In the genomic region with DNA sequence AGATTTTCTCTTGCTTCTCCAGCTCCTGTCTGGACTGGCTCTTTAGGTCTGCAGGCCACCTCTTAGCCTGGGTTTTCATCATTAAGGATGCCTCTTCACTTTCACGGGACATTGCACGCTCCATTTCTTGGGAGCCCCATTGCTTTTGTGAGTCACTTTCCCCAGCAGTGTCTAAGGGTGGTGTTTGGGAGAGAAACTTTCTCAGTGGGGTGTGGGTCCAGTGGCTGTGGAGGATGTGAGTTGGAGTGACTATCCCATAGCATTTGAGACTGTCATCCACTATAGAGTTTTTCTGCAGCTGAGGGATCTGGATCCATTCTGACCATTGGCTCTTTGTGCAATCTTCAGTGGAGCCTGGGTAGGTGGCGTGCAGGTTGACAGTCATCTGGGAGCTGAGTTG, we compare ENCODE assay signal across 22 mouse cellular contexts.
"Had no signal": no experiment of that assay in that cellular context is flagged by ENCODE, and none has a peak within 500 bp of the region (broad histone marks: within the 10 kb centered on the region; RNA-seq: fewer than 3 reads in every experiment).

No protein-coding gene starts in this region.

- H3K27me3 ChIP-seq: heart, embryonic 15.5 days; hindbrain, embryonic 13.5 days; hindbrain, embryonic 15.5 days; liver, embryonic 13.5 days; liver, embryonic 15.5 days had no signal

- ATAC-seq: hindbrain, postnatal 0 days; intestine, postnatal 0 days had no signal

- H3K36me3 ChIP-seq: heart, embryonic 13.5 days; heart, embryonic 15.5 days; hindbrain, embryonic 13.5 days; hindbrain, embryonic 15.5 days; limb, embryonic 10.5 days; limb, embryonic 12.5 days; liver, embryonic 13.5 days; liver, embryonic 15.5 days had no signal

- H3K9me3 ChIP-seq: heart, embryonic 13.5 days; heart, embryonic 15.5 days; hindbrain, embryonic 13.5 days; hindbrain, embryonic 15.5 days; limb, embryonic 10.5 days; limb, embryonic 12.5 days; liver, embryonic 13.5 days; liver, embryonic 15.5 days had no signal

- H3K9ac ChIP-seq: heart, embryonic 13.5 days; heart, embryonic 15.5 days; hindbrain, embryonic 13.5 days; hindbrain, embryonic 15.5 days; limb, embryonic 12.5 days; liver, embryonic 13.5 days; liver, embryonic 15.5 days had no signal

- H3K4me3 ChIP-seq: heart, embryonic 13.5 days; heart, embryonic 15.5 days; hindbrain, embryonic 13.5 days; hindbrain, embryonic 15.5 days; layer of hippocampus, adult 2 months; limb, embryonic 10.5 days; limb, embryonic 12.5 days; liver, embryonic 13.5 days; liver, embryonic 15.5 days had no signal

- H3K27ac ChIP-seq: heart, embryonic 13.5 days; heart, embryonic 15.5 days; hindbrain, embryonic 13.5 days; hindbrain, embryonic 15.5 days; hindbrain, postnatal 0 days; layer of hippocampus, adult 2 months; limb, embryonic 10.5 days; limb, embryonic 12.5 days; liver, embryonic 13.5 days; liver, embryonic 15.5 days had no signal

- DNase-seq: gastrocnemius, postnatal 14 days; gastrocnemius, postnatal 36 days; heart, adult 18-20 months; kidney, adult 18-20 months; kidney, adult 8-10 months; kidney, postnatal 10 days; kidney, postnatal 25 days; kidney, postnatal 4 days; liver; liver, embryonic 13.5 days had no signal

- H3K4me2 ChIP-seq: heart, embryonic 11.5 days; heart, embryonic 13.5 days; heart, embryonic 15.5 days; hindbrain, embryonic 13.5 days; hindbrain, embryonic 15.5 days; limb, embryonic 12.5 days; liver, embryonic 11.5 days; liver, embryonic 13.5 days; liver, embryonic 15.5 days had no signal
